Mouse (Mus musculus) stomach, postnatal 0 days (tissue): ENCODE data around the gene Znrd1.

Source experiments
- CTCF ChIP-seq: IDR thresholded peaks from 2 replicates; pipeline ENCODE4 v1.5.1; 2016; ENCODE audit warnings: antibody characterized with exemption, low read depth, mild to moderate bottlenecking, moderate library complexity
- EP300 ChIP-seq: optimal IDR thresholded peaks from 2 replicates; pipeline ENCODE3; 2016; ENCODE audit warnings: antibody characterized with exemption

DNA sequence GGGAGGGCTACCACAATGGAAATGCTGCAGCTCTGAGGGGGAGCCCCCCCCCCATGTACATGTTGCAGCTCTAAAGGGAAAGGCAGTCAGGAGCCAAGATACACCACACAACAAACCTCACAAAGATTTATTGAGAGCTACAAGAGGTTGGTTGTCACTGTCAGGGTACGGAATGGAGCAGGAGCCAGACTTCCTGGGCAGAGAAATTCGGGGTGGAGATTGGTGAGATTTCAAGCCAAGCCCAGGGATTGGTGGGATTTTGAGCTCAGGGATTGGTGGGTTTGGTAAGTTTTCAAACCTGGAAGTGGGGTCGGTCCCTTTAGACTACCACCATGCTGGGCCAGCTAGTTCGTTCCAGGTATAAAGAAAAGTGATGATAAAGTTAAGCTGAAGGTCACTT is 34.9 kb downstream of the Znrd1 start:
- TF ChIP-seq CTCF (no peak), EP300 (no peak)
